Mouse (Mus musculus) C2C12 (cell line): Measurements from ENCODE around the gene Rae1. TPM values are rescaled to one million over a fixed set of nuclear protein-coding genes. Genes with fewer than 3 reads are reported as not detected.

Experiments used
- H3K27me3 ChIP-seq: one replicate; pipeline ENCODE4 v1.6.1; 2011; ENCODE audit not compliant: control insufficient read depth, insufficient read depth, insufficient read length
- H3K36me3 ChIP-seq: one replicate; pipeline ENCODE4 v1.6.1; 2011; ENCODE audit not compliant: control insufficient read depth, insufficient read depth
- H3K4me3 ChIP-seq: one replicate; pipeline ENCODE4 v1.5.1; 2011; ENCODE audit warnings: mild to moderate bottlenecking, control low read depth; ENCODE audit not compliant: poor library complexity, insufficient read depth, severe bottlenecking
- H3K79me2 ChIP-seq: one replicate; pipeline ENCODE4 v1.6.1; 2011; ENCODE audit not compliant: control insufficient read depth, insufficient read depth
- H3K79me3 ChIP-seq: one replicate; pipeline ENCODE4 v1.6.1; 2011; ENCODE audit warnings: low read depth, control low read depth
- H3ac ChIP-seq: one replicate; pipeline ENCODE3; 2011; ENCODE audit warnings: low read depth; ENCODE audit not compliant: control insufficient read depth, insufficient read length
- CEBPB ChIP-seq: IDR thresholded peaks from one replicate; pipeline ENCODE4 v1.6.1; 2011; ENCODE audit warnings: low read depth, mild to moderate bottlenecking, control low read depth, moderate library complexity
- CTCF ChIP-seq: IDR thresholded peaks from one replicate; pipeline ENCODE4 v1.5.1; 2011; ENCODE audit not compliant: control insufficient read depth, insufficient read depth, insufficient read length
- FOSL1 ChIP-seq: IDR thresholded peaks from one replicate; pipeline ENCODE4 v1.8.0; 2011; ENCODE audit warnings: mild to moderate bottlenecking, low read length; ENCODE audit not compliant: poor library complexity, insufficient read depth, severe bottlenecking
- MAX ChIP-seq: IDR thresholded peaks from one replicate; pipeline ENCODE4 v1.6.1; 2011; ENCODE audit warnings: mild to moderate bottlenecking, control low read depth
- MYOD1 ChIP-seq: IDR thresholded peaks from one replicate; pipeline ENCODE4 v1.6.1; 2011; ENCODE audit warnings: low read depth; ENCODE audit not compliant: control insufficient read depth, insufficient read length
- MYOG ChIP-seq: IDR thresholded peaks from one replicate; pipeline ENCODE4 v1.6.1; 2011; ENCODE audit not compliant: control insufficient read depth, insufficient read length; ENCODE audit errors: extremely low read depth
- USF1 ChIP-seq: IDR thresholded peaks from one replicate; pipeline ENCODE4 v1.6.1; 2011; ENCODE audit warnings: low read depth, mild to moderate bottlenecking, control low read depth, moderate library complexity
- polyA plus RNA-seq: library from polyadenylated mRNA; unstranded; fragments of >200 nt; fragmentation: generic; extraction: Trizol; gene quantifications from one replicate; pipeline ENCODE4 v1.2.1, GENCODE M21; 2012; ENCODE audit warnings: missing spikeins

The Rae1 gene
- polyA plus RNA-seq, 1 experiment = 83.7 TPM

GRCm38 (mm10) chr2:173000285-173000652 lies 352 bp downstream of the Rae1 start:
- peak overlapping the region; percentile 76 for H3ac ChIP-seq
- H3K27me3 ChIP-seq = peaks cover 13% of the 10 kb centered on the region
- peaks cover 29% of the 10 kb centered on the region for H3K36me3 ChIP-seq
- TF ChIP-seq FOSL1 (no peak), MYOD1 (no peak), MYOG (no peak), CEBPB (no peak), MAX (no peak), CTCF (no peak), USF1 (no peak)
- H3K79me2 ChIP-seq = peaks cover 49% of the 10 kb centered on the region
- H3K4me3 ChIP-seq = peak overlapping the region; percentile 72
- peaks cover 28% of the 10 kb centered on the region for H3K79me3 ChIP-seq

- peaks cover 28% of the 10 kb centered on the region for H3K79me3 ChIP-seq
- peak overlapping the region; percentile 72 for H3K4me3 ChIP-seq
- TF ChIP-seq CEBPB (no peak), MYOG (no peak), MYOD1 (no peak), CTCF (no peak), FOSL1 (no peak), USF1 (no peak), MAX (no peak)
- H3ac ChIP-seq = peak overlapping the region; percentile 76
- peaks cover 32% of the 10 kb centered on the region for H3K36me3 ChIP-seq
- H3K79me2 ChIP-seq = peaks cover 49% of the 10 kb centered on the region
- peaks cover 10% of the 10 kb centered on the region for H3K27me3 ChIP-seq
Observed at GRCm38 (mm10) chr2:173000921-173001320, 1.0 kb downstream of the Rae1 start.

- Histone ChIP-seq H3ac (no peak overlapping the region), H3K36me3 (peaks cover 52% of the 10 kb centered on the region), H3K79me2 (peaks cover 49% of the 10 kb centered on the region), H3K4me3 (no peak overlapping the region), H3K79me3 (peaks cover 28% of the 10 kb centered on the region), H3K27me3 (no peaks in the 10 kb centered on the region)
- no peak for TF ChIP-seq FOSL1
- TF ChIP-seq MYOG = no peak
- no peak for TF ChIP-seq CTCF
- TF ChIP-seq CEBPB = no peak
- TF ChIP-seq MAX = no peak
Observed at GRCm38 (mm10) chr2:173003737-173004136, 3.8 kb downstream of the Rae1 start.

- H3K36me3 ChIP-seq = peaks cover 84% of the 10 kb centered on the region
- H3ac ChIP-seq = no peak overlapping the region
- no peak for TF ChIP-seq FOSL1
- no peak for TF ChIP-seq MYOD1
- TF ChIP-seq CTCF = no peak
- TF ChIP-seq CEBPB = no peak
- no peak for TF ChIP-seq MAX
- no peak for TF ChIP-seq USF1
- no peak for TF ChIP-seq MYOG
- H3K79me3 ChIP-seq = no peaks in the 10 kb centered on the region
- no peak overlapping the region for H3K4me3 ChIP-seq
- no peaks in the 10 kb centered on the region for H3K27me3 ChIP-seq
- H3K79me2 ChIP-seq = no peaks in the 10 kb centered on the region
Observed at GRCm38 (mm10) chr2:173010220-173010717, 10.4 kb downstream of the Rae1 start.

- no peaks in the 10 kb centered on the region for H3K27me3 ChIP-seq
- no peaks in the 10 kb centered on the region for H3K79me2 ChIP-seq
- no peaks in the 10 kb centered on the region for H3K79me3 ChIP-seq
- TF ChIP-seq USF1 (no peak), CTCF (no peak), CEBPB (no peak), FOSL1 (no peak), MYOD1 (no peak), MAX (no peak), MYOG (no peak)
- H3K36me3 ChIP-seq = peaks cover 84% of the 10 kb centered on the region
- no peak overlapping the region for H3ac ChIP-seq
- no peak overlapping the region for H3K4me3 ChIP-seq
Observed at GRCm38 (mm10) chr2:173011440-173011839, 11.5 kb downstream of the Rae1 start.

- no peak overlapping the region for H3K4me3 ChIP-seq
- no peaks in the 10 kb centered on the region for H3K27me3 ChIP-seq
- H3ac ChIP-seq = no peak overlapping the region
- no peaks in the 10 kb centered on the region for H3K79me2 ChIP-seq
- TF ChIP-seq CTCF (no peak), USF1 (no peak), MAX (no peak), CEBPB (no peak), FOSL1 (no peak), MYOD1 (no peak), MYOG (no peak)
- H3K79me3 ChIP-seq = no peaks in the 10 kb centered on the region
- H3K36me3 ChIP-seq = peaks cover 57% of the 10 kb centered on the region
Observed at GRCm38 (mm10) chr2:173014741-173015287, 14.9 kb downstream of the Rae1 start.
